ENCODE assay signal across 13 mouse cellular contexts in genomic region chr5:110982436-110982835, GRCm38 (mm10).
DNase-seq lines count a peak whose midpoint lies in the region; ATAC-seq and TF ChIP-seq lines count a peak whose summit lies in the region.
"Had no signal": no experiment of that assay in that cellular context is flagged by ENCODE, and none has a peak within 500 bp of the region (broad histone marks: within the 10 kb centered on the region; RNA-seq: fewer than 3 reads in every experiment).

No protein-coding gene starts in this region.

- TF ChIP-seq POLR2A in cortical plate, adult 2 months (IDR thresholded peaks at IDR 0.05; ENCODE audit: extremely low read depth, insufficient read depth, low read length), result no peak

- TF ChIP-seq CTCF in gastrocnemius, adult 2 months (IDR thresholded peaks at IDR 0.05), result peak; percentile 49
- peak; percentile 33 for TF ChIP-seq CTCF in left cerebral cortex, adult 2 months (IDR thresholded peaks at IDR 0.05)
- TF ChIP-seq CTCF in cortical plate, adult 2 months (IDR thresholded peaks at IDR 0.05; ENCODE audit: extremely low read depth, insufficient read depth, low read length), result peak; percentile 17; the same call in 1 of the 2 replicates

- H3K4me3 ChIP-seq in gastrocnemius, adult 2 months, result no peak overlapping the region
- H3K4me3 ChIP-seq in left cerebral cortex, adult 2 months, result no peak overlapping the region
- no peak overlapping the region for H3K4me3 ChIP-seq in cortical plate, adult 2 months (ENCODE audit: insufficient read depth, low read length)
- peak overlapping the region; percentile 58 for H3K4me3 ChIP-seq in midbrain, embryonic 16.5 days (ENCODE audit: low read depth, low read length)
- H3K4me3 ChIP-seq: limb, embryonic 15.5 days had no signal

- H3K27me3 ChIP-seq in midbrain, embryonic 16.5 days (ENCODE audit: control insufficient read depth, insufficient read depth, low read depth, low read length), result no peaks in the 10 kb centered on the region
- H3K27me3 ChIP-seq: limb, embryonic 15.5 days had no signal

- no peak for DNase-seq in gastrocnemius, adult 2 months
- no peak for DNase-seq in gastrocnemius, adult 8-10 months (ENCODE audit: low spot score in 2 of 2)
- DNase-seq in left cerebral cortex, adult 2 months (ENCODE audit: extremely low spot score in 1 of 2, low spot score in 2 of 2), result no peak
- DNase-seq in left cerebral cortex, adult 18-20 months (ENCODE audit: low spot score in 2 of 2), result no peak
- DNase-seq in right cerebral cortex, adult 18-20 months, result no peak
- no peak for DNase-seq in adrenal gland, postnatal 14 days
- DNase-seq: adrenal gland, postnatal 25 days; gastrocnemius, postnatal 14 days; spleen, adult 18-20 months had no signal

- no peak overlapping the region for H3K27ac ChIP-seq in gastrocnemius, adult 2 months
- H3K27ac ChIP-seq in left cerebral cortex, adult 2 months, result no peak overlapping the region
- H3K27ac ChIP-seq in cortical plate, adult 2 months (ENCODE audit: insufficient read depth, low read length), result no peak overlapping the region
- no peak overlapping the region for H3K27ac ChIP-seq in midbrain, embryonic 16.5 days (ENCODE audit: low read length)
- H3K27ac ChIP-seq: limb, embryonic 15.5 days had no signal

- H3K9me3 ChIP-seq in midbrain, embryonic 16.5 days (replicated peaks; ENCODE audit: control insufficient read depth, low read length, poor library complexity, severe bottlenecking), result no peaks in the 10 kb centered on the region
- H3K9me3 ChIP-seq: limb, embryonic 15.5 days had no signal

- 51% methylated on average over 3 of the region's 3 CpGs for WGBS in midbrain, embryonic 16.5 days

- ATAC-seq in midbrain, embryonic 16.5 days, result no peak

- no peaks in the 10 kb centered on the region; the same call in 1 of the 2 replicates for H3K4me1 ChIP-seq in cortical plate, adult 2 months (ENCODE audit: control insufficient read depth, insufficient read depth, low read length)
- H3K4me1 ChIP-seq in midbrain, embryonic 16.5 days (ENCODE audit: control insufficient read depth, insufficient read depth, low read length), result peaks cover 34% of the 10 kb centered on the region

- no peak overlapping the region for H3K9ac ChIP-seq in midbrain, embryonic 16.5 days (ENCODE audit: low read depth, low read length)
- H3K9ac ChIP-seq: limb, embryonic 15.5 days had no signal

- H3K36me3 ChIP-seq in midbrain, embryonic 16.5 days (ENCODE audit: control insufficient read depth, insufficient read depth, low read length), result no peaks in the 10 kb centered on the region
- H3K36me3 ChIP-seq: G1E; limb, embryonic 15.5 days had no signal

- intact Hi-C loops in gastrocnemius, adult 2 months (cut with DNase I), result loop anchor here (5.0 kb wide), 3 partner anchors 85 to 275 kb away; no protein-coding TSS in a partner anchor
- intact Hi-C loops in left cerebral cortex, adult 2 months (cut with DNase I), result loop anchor here (5.0 kb wide), 1 partner anchor 225 kb away; no protein-coding TSS in a partner anchor

- peak overlapping the region; percentile 66 for H3K4me2 ChIP-seq in midbrain, embryonic 16.5 days (ENCODE audit: low read length)
- H3K4me2 ChIP-seq: limb, embryonic 15.5 days had no signal
